Mouse (Mus musculus): ENCODE measurements at regions not wholly inside any gene's neighbourhood (a gene's known extent, or its start where the extent isn't known, plus 50 kb on each side); places are given as distances from the start of the nearest gene placed in this dataset.

DNA sequence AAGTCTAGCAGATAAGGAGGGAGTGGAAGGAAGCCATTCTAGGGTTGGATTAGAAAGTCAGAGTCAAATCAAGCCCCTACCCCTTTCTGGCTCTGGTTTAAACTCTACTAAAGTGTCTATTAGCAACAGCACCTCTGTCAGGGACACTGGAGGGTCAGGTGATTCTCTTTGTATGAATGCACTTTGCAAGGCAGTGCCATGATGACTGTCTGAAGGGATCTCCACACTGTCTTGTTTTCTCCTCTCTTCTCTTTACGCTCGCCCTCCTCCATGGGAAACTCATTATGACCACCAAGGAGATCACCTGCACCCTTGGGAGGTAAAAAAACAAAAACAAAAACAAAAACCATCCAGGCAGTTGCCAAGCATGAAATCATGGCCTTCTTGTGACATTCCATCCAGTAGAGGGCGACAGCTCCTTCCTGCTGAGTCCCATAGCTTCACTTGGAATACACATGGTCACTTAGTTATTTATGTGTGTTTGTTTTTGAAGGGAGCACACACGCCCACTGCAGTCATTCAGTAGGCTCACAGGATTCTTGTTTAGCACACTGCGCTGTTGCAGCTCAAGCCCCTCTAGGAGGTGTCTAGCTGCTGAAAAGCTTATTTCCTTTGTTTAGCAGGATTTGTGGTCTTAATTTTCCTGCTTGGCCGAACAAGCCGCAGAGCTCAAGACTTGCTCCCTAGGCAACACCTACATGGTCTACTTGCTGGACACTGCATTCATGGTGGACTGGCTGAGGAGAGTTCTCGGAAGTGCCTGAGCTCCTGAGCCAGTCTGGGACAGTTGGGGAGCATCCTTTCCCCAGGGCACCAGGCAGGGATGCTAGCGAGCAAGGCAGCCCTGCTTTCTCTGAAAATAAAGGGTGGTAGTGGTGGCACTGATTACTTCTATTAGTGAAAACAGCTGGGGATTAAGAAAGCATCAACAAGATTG, 195.2 kb upstream of the Bmper start:
- peak; percentile 84 for TF ChIP-seq CTCF (IDR thresholded peaks at IDR 0.05; ENCODE audit: low read depth)
- no peak for TF ChIP-seq EP300 (IDR thresholded peaks at IDR 0.05; ENCODE audit: low read depth)
